Mouse (Mus musculus): ENCODE data around the gene Tspan4. TPM values are rescaled to one million over a fixed set of nuclear protein-coding genes. Genes with fewer than 3 reads are reported as not detected.

Tspan4 gene
- total and polyA plus RNA-seq, 2 experiments: 66.9 to 135 TPM

DNA sequence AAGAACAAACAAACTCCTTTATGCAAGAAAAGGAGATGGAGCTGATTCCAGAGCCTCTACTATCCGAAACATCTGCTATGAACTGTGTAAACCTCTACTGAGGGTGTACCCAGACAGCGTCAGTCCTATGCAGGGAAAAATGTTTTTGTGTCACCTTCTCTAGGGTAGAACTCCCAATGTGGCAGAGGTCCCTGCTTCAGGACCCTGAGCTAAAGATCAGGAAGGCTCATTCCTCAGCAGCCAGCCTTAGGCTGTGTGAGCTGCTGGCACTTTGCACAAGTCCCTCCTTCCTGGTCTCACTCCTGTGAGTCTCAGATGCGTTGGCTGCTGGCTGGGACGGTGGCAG, 50.5 kb downstream of the Tspan4 start:
- Histone ChIP-seq H3K79me2 (ENCODE audit: control insufficient read depth, insufficient read depth, low read length) (no peaks in the 10 kb centered on the region), H3K9ac (ENCODE audit: low read depth, low read length) (no peak overlapping the region), H3K27me3 (ENCODE audit: control insufficient read depth, insufficient read depth, low read length) (no peaks in the 10 kb centered on the region), H3K4me1 (ENCODE audit: control insufficient read depth, insufficient read depth, low read length) (peaks cover 3% of the 10 kb centered on the region), H3K4me3 (ENCODE audit: insufficient read depth, low read depth, low read length) (no peak overlapping the region), H3K27ac (replicated peaks; ENCODE audit: insufficient read depth, low read depth, low read length) (no peak overlapping the region), H3K36me3 (ENCODE audit: control insufficient read depth, insufficient read depth, low read length) (peaks cover 14% of the 10 kb centered on the region)
- TF ChIP-seq POLR2A (IDR thresholded peaks at IDR 0.05; ENCODE audit: extremely low read depth, insufficient read depth, low read length): no peak
- TF ChIP-seq CTCF (IDR thresholded peaks at IDR 0.05; ENCODE audit: low read depth, low read length): no peak
- no peak for DNase-seq (ENCODE audit: extremely low read depth, low read depth, low spot score)
- 95% methylated on average over 4 of the region's 4 CpGs for WGBS

DNA sequence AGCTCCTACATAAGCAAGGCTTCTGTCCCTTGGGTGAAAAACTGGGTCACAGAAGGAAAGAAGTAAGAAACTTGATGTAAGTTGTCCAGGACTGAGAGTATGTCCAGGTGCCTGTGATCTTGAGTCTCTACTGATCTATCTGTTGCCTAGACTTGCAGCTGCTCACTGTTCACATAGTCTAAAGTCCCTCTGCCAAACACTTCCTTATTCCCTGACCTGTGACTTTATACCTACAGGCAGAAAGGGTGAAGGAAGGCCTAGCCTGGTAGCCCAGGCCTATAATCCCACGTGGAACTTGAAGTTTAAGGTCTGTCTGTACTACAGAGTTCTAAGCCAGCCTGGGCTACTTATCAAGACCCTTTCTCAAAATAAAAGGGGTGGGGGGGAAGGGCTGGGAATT, 60.5 kb downstream of the Tspan4 start:
- no peak for TF ChIP-seq CTCF (IDR thresholded peaks at IDR 0.05; ENCODE audit: low read depth, low read length)
- TF ChIP-seq POLR2A (IDR thresholded peaks at IDR 0.05; ENCODE audit: extremely low read depth, insufficient read depth, low read length): no peak
- Histone ChIP-seq H3K27ac (replicated peaks; ENCODE audit: insufficient read depth, low read depth, low read length) (no peak overlapping the region), H3K27me3 (ENCODE audit: control insufficient read depth, insufficient read depth, low read length) (no peaks in the 10 kb centered on the region), H3K79me2 (ENCODE audit: control insufficient read depth, insufficient read depth, low read length) (peaks cover 11% of the 10 kb centered on the region; the same call in 1 of the 2 replicates), H3K36me3 (ENCODE audit: control insufficient read depth, insufficient read depth, low read length) (peaks cover 6% of the 10 kb centered on the region; the same call in 1 of the 2 replicates), H3K4me3 (ENCODE audit: insufficient read depth, low read depth, low read length) (no peak overlapping the region), H3K4me1 (ENCODE audit: control insufficient read depth, insufficient read depth, low read length) (peaks cover 12% of the 10 kb centered on the region), H3K9ac (ENCODE audit: low read depth, low read length) (no peak overlapping the region)
- DNase-seq (ENCODE audit: extremely low read depth, low read depth, low spot score): no peak
- WGBS: 74% methylated on average over 1 of the region's 1 CpGs

DNA sequence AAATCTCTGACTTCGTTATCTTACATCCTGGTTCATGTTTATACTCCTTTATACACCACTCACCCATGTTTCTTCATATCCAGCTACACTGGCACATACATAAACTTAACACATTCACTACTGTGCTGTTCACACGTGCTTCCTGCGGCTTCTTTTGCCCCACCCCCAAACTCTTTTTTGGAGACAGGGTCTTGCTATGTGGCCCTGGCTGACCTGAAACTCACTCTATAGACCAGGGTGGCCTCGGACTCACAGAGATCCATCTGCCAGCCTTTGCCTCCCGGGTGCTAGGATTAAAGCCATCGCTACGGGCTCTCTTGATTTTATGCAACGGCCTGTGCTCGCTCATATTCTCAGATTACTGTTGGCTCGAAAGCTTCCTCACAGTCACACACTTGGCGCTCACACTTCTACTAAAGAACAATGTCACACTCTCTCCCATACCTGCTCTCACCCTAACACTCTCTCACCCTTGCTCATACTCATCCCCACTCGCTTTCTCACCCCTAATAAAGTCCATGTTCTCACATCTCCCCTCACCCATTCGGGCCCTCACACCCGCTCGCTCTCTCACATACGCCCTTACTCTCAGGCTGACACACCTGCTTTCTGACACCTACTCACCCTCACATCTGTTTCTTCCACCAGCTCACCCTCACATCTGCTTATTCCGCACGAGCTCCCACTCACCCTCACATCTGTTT, 64.0 kb downstream of the Tspan4 start:
- peak overlapping the region; percentile 57 for H3K27ac ChIP-seq (replicated peaks; ENCODE audit: insufficient read depth, low read depth, low read length)
- H3K36me3 ChIP-seq (ENCODE audit: control insufficient read depth, insufficient read depth, low read length): no peaks in the 10 kb centered on the region
- H3K4me1 ChIP-seq (ENCODE audit: control insufficient read depth, insufficient read depth, low read length): peaks cover 12% of the 10 kb centered on the region
- WGBS: 3% methylated on average over 18 of the region's 18 CpGs
- H3K9ac ChIP-seq (ENCODE audit: low read depth, low read length): peak overlapping the region; percentile 87
- H3K4me3 ChIP-seq (ENCODE audit: insufficient read depth, low read depth, low read length): peak overlapping the region; percentile 70
- no peak for DNase-seq (ENCODE audit: extremely low read depth, low read depth, low spot score)
- H3K79me2 ChIP-seq (ENCODE audit: control insufficient read depth, insufficient read depth, low read length): peaks cover 11% of the 10 kb centered on the region; the same call in 1 of the 2 replicates
- no peaks in the 10 kb centered on the region for H3K27me3 ChIP-seq (ENCODE audit: control insufficient read depth, insufficient read depth, low read length)
- TF ChIP-seq POLR2A (IDR thresholded peaks at IDR 0.05; ENCODE audit: extremely low read depth, insufficient read depth, low read length) (no peak), CTCF (IDR thresholded peaks at IDR 0.05; ENCODE audit: low read depth, low read length) (no peak)

DNA sequence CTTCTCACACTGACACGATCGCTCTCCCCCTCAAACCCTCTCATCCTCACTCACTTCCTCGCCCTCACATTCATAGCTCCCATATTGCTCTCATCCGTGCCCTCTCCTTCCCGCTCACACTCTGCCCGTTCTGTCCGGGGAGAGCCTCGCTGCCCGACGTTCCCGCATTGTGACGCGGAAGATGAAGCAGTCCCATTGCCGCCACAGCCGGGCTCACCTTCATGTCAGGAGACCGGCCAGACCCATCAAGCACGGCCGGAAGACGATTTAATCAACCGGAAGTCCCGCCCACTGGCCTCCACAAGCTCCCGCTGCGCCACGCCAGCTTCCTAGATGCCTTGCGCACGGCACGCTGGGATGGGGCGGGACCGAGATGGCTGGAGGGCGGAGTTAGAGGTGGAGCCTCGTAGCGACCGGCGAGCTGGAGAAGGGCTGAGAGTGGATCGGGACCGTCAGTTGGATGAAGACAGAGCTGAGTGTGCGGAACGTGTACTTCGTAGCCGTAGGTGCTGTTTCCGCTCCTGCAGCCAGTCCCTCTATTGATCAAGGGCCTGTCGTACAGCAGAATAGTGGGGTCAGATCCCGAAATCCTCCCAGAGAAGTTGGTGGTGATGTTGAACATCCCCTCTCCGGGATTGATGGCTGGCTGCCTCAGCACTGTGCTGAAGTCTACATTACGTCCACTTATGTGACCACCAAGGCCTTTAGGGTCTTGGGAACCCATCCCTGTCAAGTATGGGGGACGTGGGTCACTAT, 64.7 kb downstream of the Tspan4 start, which contains the start of gene Chid1:
Chid1 (minus strand) TSS at position 302 of the 756 bp plus-strand sequence.
- Histone ChIP-seq H3K27me3 (ENCODE audit: control insufficient read depth, insufficient read depth, low read length) (no peaks in the 10 kb centered on the region), H3K4me1 (ENCODE audit: control insufficient read depth, insufficient read depth, low read length) (peaks cover 13% of the 10 kb centered on the region), H3K27ac (replicated peaks; ENCODE audit: insufficient read depth, low read depth, low read length) (peak within 1 kb of the TSS; percentile 76), H3K79me2 (ENCODE audit: control insufficient read depth, insufficient read depth, low read length) (peaks cover 11% of the 10 kb centered on the region; the same call in 1 of the 2 replicates), H3K4me3 (ENCODE audit: insufficient read depth, low read depth, low read length) (peak within 1 kb of the TSS; percentile 70), H3K9ac (ENCODE audit: low read depth, low read length) (peak within 1 kb of the TSS; percentile 87), H3K36me3 (ENCODE audit: control insufficient read depth, insufficient read depth, low read length) (no peaks in the 10 kb centered on the region)
- WGBS: 1% methylated on average over 46 of the region's 46 CpGs
- TF ChIP-seq CTCF (IDR thresholded peaks at IDR 0.05; ENCODE audit: low read depth, low read length) (no peak), POLR2A (IDR thresholded peaks at IDR 0.05; ENCODE audit: extremely low read depth, insufficient read depth, low read length) (peak; percentile 80)
- peak; percentile 90 for DNase-seq (ENCODE audit: extremely low read depth, low read depth, low spot score)

DNA sequence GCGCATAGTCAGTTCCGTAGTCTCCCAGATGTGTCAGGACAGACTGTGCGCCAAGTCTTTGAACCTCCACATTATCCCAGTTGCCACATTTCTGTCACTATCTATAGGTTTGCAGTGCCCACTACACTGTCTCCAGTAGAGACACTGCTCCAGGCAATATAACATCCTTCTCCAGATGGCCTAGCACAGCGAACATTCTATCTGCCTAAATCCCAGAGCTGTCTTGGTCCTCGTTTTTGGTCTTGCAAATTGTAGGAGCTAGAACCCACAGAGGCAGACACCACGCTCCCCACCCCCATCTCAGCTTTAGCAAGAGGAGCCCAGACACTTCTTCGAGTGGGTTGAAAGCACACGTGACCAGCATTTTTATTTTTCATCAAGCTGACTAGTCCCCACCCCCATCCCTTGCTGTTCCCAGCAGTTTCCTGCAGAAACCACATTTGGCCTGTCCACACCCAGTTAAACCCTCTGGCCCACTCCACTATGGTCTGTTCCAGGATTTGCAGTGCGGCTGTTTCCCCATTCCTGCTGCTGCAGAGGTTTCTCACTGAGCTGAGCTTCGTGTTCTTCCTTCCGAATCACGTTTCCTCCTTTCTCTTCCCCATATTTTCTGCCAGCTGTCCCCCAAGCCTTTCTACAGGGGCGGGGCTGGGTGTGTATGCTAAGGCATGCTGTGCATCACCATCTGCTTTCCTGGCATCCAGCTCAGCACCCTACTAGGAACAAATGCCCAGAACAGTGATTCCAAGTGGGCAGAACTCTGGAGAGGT, 65.5 kb downstream of the Tspan4 start:
- WGBS: 68% methylated on average over 13 of the region's 13 CpGs
- no peaks in the 10 kb centered on the region for H3K27me3 ChIP-seq (ENCODE audit: control insufficient read depth, insufficient read depth, low read length)
- DNase-seq (ENCODE audit: extremely low read depth, low read depth, low spot score): peak; percentile 54
- TF ChIP-seq POLR2A (IDR thresholded peaks at IDR 0.05; ENCODE audit: extremely low read depth, insufficient read depth, low read length) (no peak), CTCF (IDR thresholded peaks at IDR 0.05; ENCODE audit: low read depth, low read length) (no peak)
- peak overlapping the region; percentile 70 for H3K4me3 ChIP-seq (ENCODE audit: insufficient read depth, low read depth, low read length)
- peaks cover 14% of the 10 kb centered on the region for H3K4me1 ChIP-seq (ENCODE audit: control insufficient read depth, insufficient read depth, low read length)
- H3K79me2 ChIP-seq (ENCODE audit: control insufficient read depth, insufficient read depth, low read length): peaks cover 11% of the 10 kb centered on the region; the same call in 1 of the 2 replicates
- H3K36me3 ChIP-seq (ENCODE audit: control insufficient read depth, insufficient read depth, low read length): no peaks in the 10 kb centered on the region
- H3K9ac ChIP-seq (ENCODE audit: low read depth, low read length): peak overlapping the region; percentile 66
- peak overlapping the region; percentile 76 for H3K27ac ChIP-seq (replicated peaks; ENCODE audit: insufficient read depth, low read depth, low read length)

All from liver, adult 2 months (tissue).